ENCODE assay signal across 7 mouse cellular contexts in genomic region chr13:21158785-21159474, GRCm38 (mm10). TPM values are rescaled to one million over a fixed set of nuclear protein-coding genes. Genes with fewer than 3 reads are reported as not detected.
DNase-seq lines count a peak whose midpoint lies in the region; ATAC-seq lines count a peak whose summit lies in the region.

No protein-coding gene starts in this region.

- H3K27me3 ChIP-seq in hindbrain, embryonic 16.5 days (replicated peaks; ENCODE audit: control insufficient read depth, insufficient read depth, low read length), result no peaks in the 10 kb centered on the region

- H3K4me3 ChIP-seq in hindbrain, embryonic 16.5 days (ENCODE audit: low read length), result peak overlapping the region; percentile 55

- peak; percentile 69 for ATAC-seq in hindbrain, embryonic 16.5 days
- peak; percentile 80 for ATAC-seq in megakaryocyte-erythroid progenitor cell, adult 5-6 weeks (replicated peaks; ENCODE audit: low FRiP score, low TSS enrichment, poor library complexity, severe bottlenecking)

- peak overlapping the region; percentile 67 for H3K9ac ChIP-seq in hindbrain, embryonic 16.5 days (ENCODE audit: low read depth, low read length)

- no peak overlapping the region for H3K27ac ChIP-seq in hindbrain, embryonic 16.5 days (ENCODE audit: low read depth, low read length)

- under 1% methylated on average over 19 of the region's 19 CpGs for WGBS in hindbrain, embryonic 16.5 days

- peak overlapping the region; percentile 96 for H3K4me2 ChIP-seq in hindbrain, embryonic 16.5 days (ENCODE audit: low read length)

- H3K36me3 ChIP-seq in hindbrain, embryonic 16.5 days (ENCODE audit: control insufficient read depth, insufficient read depth, low read length), result no peaks in the 10 kb centered on the region

- peaks cover 4% of the 10 kb centered on the region for H3K4me1 ChIP-seq in hindbrain, embryonic 16.5 days (ENCODE audit: control insufficient read depth, insufficient read depth, low read depth, low read length)

- intact Hi-C loops in left cerebral cortex, postnatal 25 days (cut with DNase I), result loop anchor here (2.0 kb wide), 1 partner anchor 862 kb away; no protein-coding TSS in a partner anchor

- peak; percentile 95 for DNase-seq in ZHBTc4 (ENCODE audit: low read depth, low spot score)
- DNase-seq in cerebellum, postnatal 14 days, result peak; percentile 94 to 95
- DNase-seq in frontal cortex, postnatal 36 days (ENCODE audit: low spot score in 2 of 2), result peak; percentile 87 to 91
- peak; percentile 82 to 90 for DNase-seq in left cerebral cortex, postnatal 25 days (ENCODE audit: low spot score in 2 of 2)
- peak; percentile 72 to 78 for DNase-seq in right cerebral cortex, postnatal 36 days (ENCODE audit: low spot score in 2 of 2)

- H3K9me3 ChIP-seq in hindbrain, embryonic 16.5 days (ENCODE audit: control insufficient read depth, low read length), result no peaks in the 10 kb centered on the region

RNA-seq across cellular contexts. Expression of gene Olfr1368, which starts 13.3 kb away (rescaled TPM):
- not detected in 2 replicates for polyA plus RNA-seq in hindbrain, embryonic 16.5 days (2015; fragmentation: Nextera tagmentation; extraction: Ambion mirVana)
- not detected for total RNA-seq in left cerebral cortex, postnatal 25 days (2021)
- total RNA-seq in megakaryocyte-erythroid progenitor cell, adult 5-6 weeks (2014; fragmentation: Nextera tagmentation), result not detected in 2 replicates
- total RNA-seq in megakaryocyte-erythroid progenitor cell, adult 5-6 weeks (2017), result not detected in 2 replicates

RNA-seq across cellular contexts. Expression of gene Trim27, which starts 20.3 kb away (rescaled TPM):
- polyA plus RNA-seq in hindbrain, embryonic 16.5 days (2015; fragmentation: Nextera tagmentation; extraction: Ambion mirVana), result 70.1 and 75.0 TPM in 2 replicates
- total RNA-seq in left cerebral cortex, postnatal 25 days (2021), result 10 to 100 TPM; 34.3 to 41.2 TPM
- total RNA-seq in megakaryocyte-erythroid progenitor cell, adult 5-6 weeks (2014; fragmentation: Nextera tagmentation), result 97.9 and 102 TPM in 2 replicates
- total RNA-seq in megakaryocyte-erythroid progenitor cell, adult 5-6 weeks (2017), result 159 and 225 TPM in 2 replicates

RNA-seq across cellular contexts. Expression of gene Olfr263, which starts 29.5 kb away (rescaled TPM):
- polyA plus RNA-seq in hindbrain, embryonic 16.5 days (2015; fragmentation: Nextera tagmentation; extraction: Ambion mirVana), result not detected in 2 replicates
- not detected for total RNA-seq in left cerebral cortex, postnatal 25 days (2021)
- not detected in 2 replicates for total RNA-seq in megakaryocyte-erythroid progenitor cell, adult 5-6 weeks (2014; fragmentation: Nextera tagmentation)
- not detected in 2 replicates for total RNA-seq in megakaryocyte-erythroid progenitor cell, adult 5-6 weeks (2017)

RNA-seq across cellular contexts. Expression of gene Olfr1369-ps1, which starts 47.6 kb away (rescaled TPM):
- 0.04 and 0.05 TPM in 2 replicates for polyA plus RNA-seq in hindbrain, embryonic 16.5 days (2015; fragmentation: Nextera tagmentation; extraction: Ambion mirVana)
- total RNA-seq in left cerebral cortex, postnatal 25 days (2021), result not detected
- total RNA-seq in megakaryocyte-erythroid progenitor cell, adult 5-6 weeks (2014; fragmentation: Nextera tagmentation), result not detected in 2 replicates
- not detected in 2 replicates for total RNA-seq in megakaryocyte-erythroid progenitor cell, adult 5-6 weeks (2017)
